Mouse (Mus musculus): ENCODE results near the gene Frmd6. TPM values are rescaled to one million over a fixed set of nuclear protein-coding genes. Genes with fewer than 3 reads are reported as not detected.
A peak's percentile ranks its signal among the peaks of the same experiment; 100 is the strongest.

The Frmd6 gene
- polyA plus RNA-seq, 1 experiment from 2014 or later, result 8.3 TPM

GRCm38 (mm10) chr12:70895275-70895674 is 70.0 kb downstream of the Frmd6 start:
- Histone ChIP-seq H3K4me3 (ENCODE audit: low read depth, low read length) (no peak overlapping the region), H3K36me3 (ENCODE audit: control insufficient read depth, insufficient read depth, low read length) (0 out of 2 replicates have a peak, but pooled peaks cover 6% of the 10 kb centered on the region), H3K4me1 (ENCODE audit: control insufficient read depth, insufficient read depth, low read length) (no peaks in the 10 kb centered on the region), H3K27ac (ENCODE audit: low read length) (no peak overlapping the region), H3K4me2 (ENCODE audit: low read length) (no peak overlapping the region), H3K9me3 (replicated peaks; ENCODE audit: control insufficient read depth, low read length, poor library complexity, severe bottlenecking) (no peaks in the 10 kb centered on the region), H3K27me3 (ENCODE audit: control insufficient read depth, insufficient read depth, low read depth, low read length) (no peaks in the 10 kb centered on the region), H3K9ac (ENCODE audit: low read depth, low read length) (no peak overlapping the region)
- ATAC-seq, result no peak
- WGBS, result 81% methylated on average over 7 of the region's 7 CpGs

GRCm38 (mm10) chr12:70896068-70896467 is 70.8 kb downstream of the Frmd6 start:
- 82% methylated on average over 10 of the region's 10 CpGs for WGBS
- ATAC-seq, result no peak
- H3K4me2 ChIP-seq (ENCODE audit: low read length), result no peak overlapping the region
- no peak overlapping the region for H3K4me3 ChIP-seq (ENCODE audit: low read depth, low read length)
- H3K4me1 ChIP-seq (ENCODE audit: control insufficient read depth, insufficient read depth, low read length), result no peaks in the 10 kb centered on the region
- no peaks in the 10 kb centered on the region for H3K27me3 ChIP-seq (ENCODE audit: control insufficient read depth, insufficient read depth, low read depth, low read length)
- H3K9ac ChIP-seq (ENCODE audit: low read depth, low read length), result no peak overlapping the region
- 0 out of 2 replicates have a peak, but pooled peaks cover 6% of the 10 kb centered on the region for H3K36me3 ChIP-seq (ENCODE audit: control insufficient read depth, insufficient read depth, low read length)
- no peak overlapping the region for H3K27ac ChIP-seq (ENCODE audit: low read length)
- no peaks in the 10 kb centered on the region for H3K9me3 ChIP-seq (replicated peaks; ENCODE audit: control insufficient read depth, low read length, poor library complexity, severe bottlenecking)

DNA sequence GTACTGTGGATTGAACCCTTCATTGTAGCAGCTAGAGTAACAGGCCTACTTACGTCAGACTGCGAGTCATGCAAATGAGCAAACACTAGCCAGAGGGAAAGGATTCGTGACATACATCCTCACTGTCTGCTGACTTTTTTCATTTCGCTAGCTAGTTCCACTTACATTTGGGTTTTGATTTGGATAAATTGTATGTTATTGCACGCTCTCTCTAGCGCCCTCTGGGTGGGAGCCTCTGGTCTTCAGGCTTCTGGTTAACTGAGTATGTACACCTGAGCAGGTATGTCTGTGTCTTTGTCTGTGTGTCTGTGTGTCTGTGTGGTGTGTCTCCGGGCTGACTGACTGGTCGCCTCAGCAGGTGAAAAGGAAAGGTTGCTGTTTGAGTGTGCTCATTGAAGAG is 72.1 kb downstream of the Frmd6 start:
- Histone ChIP-seq H3K36me3 (ENCODE audit: control insufficient read depth, insufficient read depth, low read length) (0 out of 2 replicates have a peak, but pooled peaks cover 6% of the 10 kb centered on the region), H3K4me2 (ENCODE audit: low read length) (no peak overlapping the region), H3K27me3 (ENCODE audit: control insufficient read depth, insufficient read depth, low read depth, low read length) (no peaks in the 10 kb centered on the region), H3K4me1 (ENCODE audit: control insufficient read depth, insufficient read depth, low read length) (no peaks in the 10 kb centered on the region), H3K9ac (ENCODE audit: low read depth, low read length) (no peak overlapping the region), H3K27ac (ENCODE audit: low read length) (no peak overlapping the region), H3K4me3 (ENCODE audit: low read depth, low read length) (no peak overlapping the region), H3K9me3 (replicated peaks; ENCODE audit: control insufficient read depth, low read length, poor library complexity, severe bottlenecking) (no peaks in the 10 kb centered on the region)
- no peak for ATAC-seq
- 70% methylated on average over 8 of the region's 8 CpGs for WGBS

- no peak for ATAC-seq
- no peaks in the 10 kb centered on the region for H3K4me1 ChIP-seq (ENCODE audit: control insufficient read depth, insufficient read depth, low read length)
- no peaks in the 10 kb centered on the region for H3K27me3 ChIP-seq (ENCODE audit: control insufficient read depth, insufficient read depth, low read depth, low read length)
- H3K27ac ChIP-seq (ENCODE audit: low read length), result no peak overlapping the region
- 88% methylated on average over 8 of the region's 8 CpGs for WGBS
- H3K4me2 ChIP-seq (ENCODE audit: low read length), result no peak overlapping the region
- no peak overlapping the region for H3K9ac ChIP-seq (ENCODE audit: low read depth, low read length)
- H3K4me3 ChIP-seq (ENCODE audit: low read depth, low read length), result no peak overlapping the region
- 0 out of 2 replicates have a peak, but pooled peaks cover 6% of the 10 kb centered on the region for H3K36me3 ChIP-seq (ENCODE audit: control insufficient read depth, insufficient read depth, low read length)
- H3K9me3 ChIP-seq (replicated peaks; ENCODE audit: control insufficient read depth, low read length, poor library complexity, severe bottlenecking), result no peaks in the 10 kb centered on the region
Observed at GRCm38 (mm10) chr12:70898450-70898849, 73.1 kb downstream of the Frmd6 start.

GRCm38 (mm10) chr12:70904471-70904870 is 79.2 kb downstream of the Frmd6 start:
- peaks cover 3% of the 10 kb centered on the region; the same call in 1 of the 2 replicates for H3K9me3 ChIP-seq (replicated peaks; ENCODE audit: control insufficient read depth, low read length, poor library complexity, severe bottlenecking)
- no peak for ATAC-seq
- H3K4me2 ChIP-seq (ENCODE audit: low read length), result no peak overlapping the region
- no peaks in the 10 kb centered on the region for H3K27me3 ChIP-seq (ENCODE audit: control insufficient read depth, insufficient read depth, low read depth, low read length)
- H3K4me1 ChIP-seq (ENCODE audit: control insufficient read depth, insufficient read depth, low read length), result no peaks in the 10 kb centered on the region
- H3K36me3 ChIP-seq (ENCODE audit: control insufficient read depth, insufficient read depth, low read length), result no peaks in the 10 kb centered on the region
- H3K4me3 ChIP-seq (ENCODE audit: low read depth, low read length), result no peak overlapping the region
- 95% methylated on average over 10 of the region's 10 CpGs for WGBS
- no peak overlapping the region for H3K9ac ChIP-seq (ENCODE audit: low read depth, low read length)
- no peak overlapping the region for H3K27ac ChIP-seq (ENCODE audit: low read length)

DNA sequence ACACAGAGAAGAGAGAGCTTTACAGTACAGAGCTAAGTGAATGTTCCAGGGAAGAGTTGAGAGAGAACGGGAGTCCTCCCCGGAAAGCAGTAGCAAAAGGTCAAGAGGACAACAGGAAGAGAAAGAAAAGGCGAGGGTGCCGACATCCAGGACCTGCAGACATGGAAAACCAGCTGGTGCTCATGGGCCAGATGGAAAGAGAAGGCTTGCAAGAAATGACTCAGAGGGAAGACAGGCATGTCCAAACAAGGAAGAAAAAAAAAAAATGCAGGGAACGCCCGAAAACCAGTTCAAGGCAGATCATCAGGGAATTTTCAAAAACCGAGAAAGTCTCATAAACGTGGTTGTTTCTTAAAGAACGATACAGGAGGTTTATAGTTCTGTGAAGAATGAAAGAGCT is 81.6 kb downstream of the Frmd6 start:
- no peak overlapping the region for H3K4me3 ChIP-seq (ENCODE audit: low read depth, low read length)
- 92% methylated on average over 9 of the region's 9 CpGs for WGBS

GRCm38 (mm10) chr12:70907651-70908050 is 82.3 kb downstream of the Frmd6 start:
- H3K36me3 ChIP-seq (ENCODE audit: control insufficient read depth, insufficient read depth, low read length), result no peaks in the 10 kb centered on the region
- no peak overlapping the region for H3K27ac ChIP-seq (ENCODE audit: low read length)
- no peaks in the 10 kb centered on the region for H3K27me3 ChIP-seq (ENCODE audit: control insufficient read depth, insufficient read depth, low read depth, low read length)
- H3K4me1 ChIP-seq (ENCODE audit: control insufficient read depth, insufficient read depth, low read length), result peaks cover 2% of the 10 kb centered on the region; the same call in 1 of the 2 replicates
- no peak for ATAC-seq
- WGBS, result 77% methylated on average over 11 of the region's 11 CpGs
- no peak overlapping the region for H3K4me2 ChIP-seq (ENCODE audit: low read length)
- H3K9ac ChIP-seq (ENCODE audit: low read depth, low read length), result no peak overlapping the region
- H3K9me3 ChIP-seq (replicated peaks; ENCODE audit: control insufficient read depth, low read length, poor library complexity, severe bottlenecking), result peaks cover 3% of the 10 kb centered on the region; the same call in 1 of the 2 replicates
- H3K4me3 ChIP-seq (ENCODE audit: low read depth, low read length), result no peak overlapping the region

More for the DNA sequence above, 81.6 kb downstream of the Frmd6 start:
- Histone ChIP-seq H3K36me3 (ENCODE audit: control insufficient read depth, insufficient read depth, low read length) (no peaks in the 10 kb centered on the region), H3K9me3 (replicated peaks; ENCODE audit: control insufficient read depth, low read length, poor library complexity, severe bottlenecking) (peaks cover 3% of the 10 kb centered on the region; the same call in 1 of the 2 replicates), H3K27me3 (ENCODE audit: control insufficient read depth, insufficient read depth, low read depth, low read length) (no peaks in the 10 kb centered on the region), H3K27ac (ENCODE audit: low read length) (no peak overlapping the region), H3K4me2 (ENCODE audit: low read length) (no peak overlapping the region), H3K9ac (ENCODE audit: low read depth, low read length) (no peak overlapping the region), H3K4me1 (ENCODE audit: control insufficient read depth, insufficient read depth, low read length) (no peaks in the 10 kb centered on the region; the same call in 1 of the 2 replicates)
- no peak for ATAC-seq

- H3K36me3 ChIP-seq (ENCODE audit: control insufficient read depth, insufficient read depth, low read length), result no peaks in the 10 kb centered on the region
Observed at GRCm38 (mm10) chr12:70908076-70908475, 82.8 kb downstream of the Frmd6 start.

GRCm38 (mm10) chr12:70910241-70910720 is 85.0 kb downstream of the Frmd6 start:
- H3K27ac ChIP-seq (ENCODE audit: low read length), result no peak overlapping the region
- no peak overlapping the region for H3K4me3 ChIP-seq (ENCODE audit: low read depth, low read length)
- no peaks in the 10 kb centered on the region for H3K27me3 ChIP-seq (ENCODE audit: control insufficient read depth, insufficient read depth, low read depth, low read length)
- peaks cover 3% of the 10 kb centered on the region; the same call in 1 of the 2 replicates for H3K9me3 ChIP-seq (replicated peaks; ENCODE audit: control insufficient read depth, low read length, poor library complexity, severe bottlenecking)
- peak; percentile 63; the same call in 1 of the 2 replicates for ATAC-seq
- H3K4me1 ChIP-seq (ENCODE audit: control insufficient read depth, insufficient read depth, low read length), result peaks cover 2% of the 10 kb centered on the region; the same call in 1 of the 2 replicates
- 11% methylated on average over 9 of the region's 9 CpGs for WGBS
- H3K9ac ChIP-seq (ENCODE audit: low read depth, low read length), result no peak overlapping the region
- no peak overlapping the region for H3K4me2 ChIP-seq (ENCODE audit: low read length)
- H3K36me3 ChIP-seq (ENCODE audit: control insufficient read depth, insufficient read depth, low read length), result no peaks in the 10 kb centered on the region

More at GRCm38 (mm10) chr12:70908076-70908475, 82.8 kb downstream of the Frmd6 start:
- peaks cover 3% of the 10 kb centered on the region; the same call in 1 of the 2 replicates for H3K9me3 ChIP-seq (replicated peaks; ENCODE audit: control insufficient read depth, low read length, poor library complexity, severe bottlenecking)
- H3K4me3 ChIP-seq (ENCODE audit: low read depth, low read length), result no peak overlapping the region
- no peaks in the 10 kb centered on the region for H3K27me3 ChIP-seq (ENCODE audit: control insufficient read depth, insufficient read depth, low read depth, low read length)
- no peak overlapping the region for H3K27ac ChIP-seq (ENCODE audit: low read length)
- no peak for ATAC-seq
- H3K4me2 ChIP-seq (ENCODE audit: low read length), result no peak overlapping the region
- peaks cover 2% of the 10 kb centered on the region; the same call in 1 of the 2 replicates for H3K4me1 ChIP-seq (ENCODE audit: control insufficient read depth, insufficient read depth, low read length)
- 74% methylated on average over 4 of the region's 4 CpGs for WGBS
- H3K9ac ChIP-seq (ENCODE audit: low read depth, low read length), result no peak overlapping the region
